Mouse (Mus musculus): ENCODE data around the gene Gnai1. TPM values are rescaled to one million over a fixed set of nuclear protein-coding genes. Genes with fewer than 3 reads are reported as not detected.

The Gnai1 gene
- total RNA-seq, 2 experiments from 2014 or later = 1.2 to 2.1 TPM

- Histone ChIP-seq H3K27ac (peak overlapping the region; percentile 35; the same call in 1 of the 2 replicates), H3K4me3 (peak overlapping the region; percentile 19; the same call in 1 of the 2 replicates)
- intact Hi-C loops (cut with DNase I) = no loop called here
- TF ChIP-seq CTCF (IDR thresholded peaks at IDR 0.05) = no peak
- DNase-seq = no peak
Measured at GRCm38 (mm10) chr5:18330726-18331125, 29.4 kb downstream of the Gnai1 start.

- TF ChIP-seq CTCF (IDR thresholded peaks at IDR 0.05) = no peak
- Histone ChIP-seq H3K4me3 (no peak overlapping the region), H3K27ac (no peak overlapping the region)
- intact Hi-C loops (cut with DNase I) = no loop called here
- no peak for DNase-seq
Measured at GRCm38 (mm10) chr5:18326159-18326558, 34.0 kb downstream of the Gnai1 start.

- DNase-seq = no peak
- no peak overlapping the region for H3K27ac ChIP-seq
- no peak overlapping the region for H3K4me3 ChIP-seq
- TF ChIP-seq CTCF (IDR thresholded peaks at IDR 0.05) = no peak
- intact Hi-C loops (cut with DNase I) = no loop called here
Measured at GRCm38 (mm10) chr5:18323534-18323933, 36.6 kb downstream of the Gnai1 start.

GRCm38 (mm10) chr5:18321661-18322060, 38.5 kb downstream of the Gnai1 start:
- no peak overlapping the region for H3K27ac ChIP-seq
- no peak overlapping the region for H3K4me3 ChIP-seq
- no peak for DNase-seq
- TF ChIP-seq CTCF (IDR thresholded peaks at IDR 0.05) = no peak
- intact Hi-C loops (cut with DNase I) = no loop called here

GRCm38 (mm10) chr5:18318846-18319245, 41.3 kb downstream of the Gnai1 start:
- intact Hi-C loops (cut with DNase I) = no loop called here
- H3K4me3 ChIP-seq = no peak overlapping the region
- H3K27ac ChIP-seq = no peak overlapping the region
- DNase-seq = no peak
- TF ChIP-seq CTCF (IDR thresholded peaks at IDR 0.05) = no peak

GRCm38 (mm10) chr5:18307229-18307804, 52.8 kb downstream of the Gnai1 start:
- intact Hi-C loops (cut with DNase I) = no loop called here
- H3K4me3 ChIP-seq = no peak overlapping the region
- no peak for DNase-seq
- no peak overlapping the region for H3K27ac ChIP-seq
- no peak for TF ChIP-seq CTCF (IDR thresholded peaks at IDR 0.05)

- no peak overlapping the region for H3K27ac ChIP-seq
- TF ChIP-seq CTCF (IDR thresholded peaks at IDR 0.05) = no peak
- H3K4me3 ChIP-seq = no peak overlapping the region
- intact Hi-C loops (cut with DNase I) = no loop called here
- DNase-seq = no peak
Measured at GRCm38 (mm10) chr5:18296584-18296983, 63.6 kb downstream of the Gnai1 start.

GRCm38 (mm10) chr5:18292744-18293143, 67.4 kb downstream of the Gnai1 start:
- Histone ChIP-seq H3K27ac (no peak overlapping the region), H3K4me3 (no peak overlapping the region)
- DNase-seq = no peak
- intact Hi-C loops (cut with DNase I) = no loop called here
- TF ChIP-seq CTCF (IDR thresholded peaks at IDR 0.05) = no peak

GRCm38 (mm10) chr5:18289530-18289929, 70.6 kb downstream of the Gnai1 start:
- no peak overlapping the region for H3K27ac ChIP-seq
- H3K4me3 ChIP-seq = no peak overlapping the region
- intact Hi-C loops (cut with DNase I) = no loop called here
- TF ChIP-seq CTCF (IDR thresholded peaks at IDR 0.05) = no peak
- no peak for DNase-seq

GRCm38 (mm10) chr5:18288694-18289093, 71.5 kb downstream of the Gnai1 start:
- no peak for DNase-seq
- no peak overlapping the region for H3K4me3 ChIP-seq
- intact Hi-C loops (cut with DNase I) = no loop called here
- TF ChIP-seq CTCF (IDR thresholded peaks at IDR 0.05) = no peak
- H3K27ac ChIP-seq = no peak overlapping the region

GRCm38 (mm10) chr5:18288079-18288478, 72.1 kb downstream of the Gnai1 start:
- H3K27ac ChIP-seq = no peak overlapping the region
- intact Hi-C loops (cut with DNase I) = no loop called here
- no peak overlapping the region for H3K4me3 ChIP-seq
- TF ChIP-seq CTCF (IDR thresholded peaks at IDR 0.05) = no peak
- no peak for DNase-seq

- intact Hi-C loops (cut with DNase I) = no loop called here
Measured at GRCm38 (mm10) chr5:18282095-18282494, 78.1 kb downstream of the Gnai1 start.

GRCm38 (mm10) chr5:18274352-18274940, 85.7 kb downstream of the Gnai1 start:
- TF ChIP-seq CTCF (IDR thresholded peaks at IDR 0.05) = no peak
- Histone ChIP-seq H3K27ac (no peak overlapping the region), H3K4me3 (no peak overlapping the region)
- intact Hi-C loops (cut with DNase I) = no loop called here
- DNase-seq = no peak

More at GRCm38 (mm10) chr5:18282095-18282494, 78.1 kb downstream of the Gnai1 start:
- H3K27ac ChIP-seq = no peak overlapping the region
- TF ChIP-seq CTCF (IDR thresholded peaks at IDR 0.05) = no peak
- no peak for DNase-seq
- no peak overlapping the region for H3K4me3 ChIP-seq
